Mouse (Mus musculus): ENCODE measurements around the gene Aqp12. TPM values are rescaled to one million over a fixed set of nuclear protein-coding genes. Genes with fewer than 3 reads are reported as not detected.

Aqp12 gene
- polyA plus RNA-seq, 1 experiment from 2014 or later: not detected

Other genes starting within 250 kb of the Aqp12 start
- 58.5 and 66.1 TPM in 2 replicates for gene Gpc1, start 174.7 kb upstream of the Aqp12 start, polyA plus RNA-seq (2015; fragmentation: Nextera tagmentation; extraction: Ambion mirVana)
- 0.38 and 0.40 TPM in 2 replicates for gene Ankmy1, start 103.4 kb upstream of the Aqp12 start, polyA plus RNA-seq (2015; fragmentation: Nextera tagmentation; extraction: Ambion mirVana)
- 9.4 and 10.5 TPM in 2 replicates for gene Dusp28, start 99.4 kb upstream of the Aqp12 start, polyA plus RNA-seq (2015; fragmentation: Nextera tagmentation; extraction: Ambion mirVana)
- gene Rnpepl1, start 95.6 kb upstream of the Aqp12 start, polyA plus RNA-seq (2015; fragmentation: Nextera tagmentation; extraction: Ambion mirVana): 29.4 and 30.0 TPM in 2 replicates
- 34.1 and 36.2 TPM in 2 replicates for gene Capn10, start 72.0 kb upstream of the Aqp12 start, polyA plus RNA-seq (2015; fragmentation: Nextera tagmentation; extraction: Ambion mirVana)
- 0.34 and 0.73 TPM in 2 replicates for gene Gpr35, start 55.5 kb upstream of the Aqp12 start, polyA plus RNA-seq (2015; fragmentation: Nextera tagmentation; extraction: Ambion mirVana)
- 24.6 and 27.0 TPM in 2 replicates for gene Kif1a, start 95.6 kb downstream of the Aqp12 start, polyA plus RNA-seq (2015; fragmentation: Nextera tagmentation; extraction: Ambion mirVana)
- gene Agxt, start 128.9 kb downstream of the Aqp12 start, polyA plus RNA-seq (2015; fragmentation: Nextera tagmentation; extraction: Ambion mirVana): 0.25 TPM in 1 of 2 replicates, not detected in the other
- 1.3 and 1.4 TPM in 2 replicates for gene 2310007B03Rik, start 154.6 kb downstream of the Aqp12 start, polyA plus RNA-seq (2015; fragmentation: Nextera tagmentation; extraction: Ambion mirVana)
- gene Crocc2, start 162.4 kb downstream of the Aqp12 start, polyA plus RNA-seq (2015; fragmentation: Nextera tagmentation; extraction: Ambion mirVana): 0.04 and 0.08 TPM in 2 replicates
- gene Sned1, start 229.5 kb downstream of the Aqp12 start, polyA plus RNA-seq (2015; fragmentation: Nextera tagmentation; extraction: Ambion mirVana): 13.8 and 23.0 TPM in 2 replicates